Mouse (Mus musculus): Measurements from ENCODE around the gene Ddx19b. TPM values are rescaled to one million over a fixed set of nuclear protein-coding genes. Genes with fewer than 3 reads are reported as not detected.
A peak's percentile ranks its signal among the peaks of the same experiment; 100 is the strongest.
"Not testable (repeated sequence)": the region's sequence is repeated elsewhere in the genome, so short reads cannot be mapped to it uniquely, and the experiment has no call there.

The Ddx19b gene
- polyA plus RNA-seq, 1 experiment from 2014 or later = 3.8 TPM

DNA sequence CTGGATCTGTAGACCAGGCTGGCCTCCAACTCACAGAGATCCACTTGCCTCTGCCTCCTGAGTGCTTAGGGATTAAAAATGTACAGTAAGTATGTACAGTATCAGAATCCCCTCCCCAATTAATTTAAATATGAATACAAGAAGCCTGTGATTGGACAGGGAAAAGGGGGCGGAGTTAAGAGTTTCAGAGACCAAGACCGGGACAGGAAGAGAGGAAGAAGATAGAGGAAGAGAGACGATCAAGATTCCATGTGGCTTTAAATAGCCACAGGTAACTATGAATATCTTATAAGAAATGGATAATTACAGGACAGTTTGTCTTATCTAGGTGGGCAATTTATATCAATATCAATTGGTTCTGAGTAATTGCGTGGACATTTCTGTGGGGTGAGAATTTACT, 2.0 kb downstream of the Ddx19b start:
- Histone ChIP-seq H3K9me3 (replicated peaks; ENCODE audit: control insufficient read depth, low read length) (no peaks in the 10 kb centered on the region), H3K9ac (ENCODE audit: low read depth, low read length) (no peak overlapping the region)

DNA sequence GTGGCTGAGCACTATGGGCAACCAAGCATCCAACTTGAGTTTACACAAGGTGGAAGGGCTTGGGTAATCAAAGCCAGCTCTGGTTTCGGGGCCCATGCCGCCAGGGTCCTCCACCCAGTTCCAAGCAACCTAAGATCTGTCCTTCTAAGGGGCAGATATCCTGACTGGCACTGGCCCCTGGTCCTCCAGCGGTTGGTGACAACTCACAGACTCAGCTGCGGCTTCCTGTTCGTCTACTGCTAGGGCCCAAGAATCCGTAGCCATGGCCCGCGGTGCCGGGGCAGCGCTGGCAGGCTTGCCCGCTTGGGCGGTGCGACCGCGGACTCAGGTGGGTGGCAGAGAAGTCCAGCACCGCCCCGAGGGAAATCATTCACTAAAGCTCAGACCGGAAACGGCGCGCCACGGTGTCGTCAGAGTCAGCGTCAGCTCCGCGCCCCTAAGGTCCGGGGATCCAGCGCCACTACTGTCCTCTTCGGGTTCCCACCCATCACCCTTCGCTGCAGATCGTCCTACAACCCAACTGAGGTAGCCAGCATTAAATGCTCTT, 4.1 kb downstream of the Ddx19b start:
- peak overlapping the region; percentile 66 for H3K27ac ChIP-seq (ENCODE audit: low read depth, low read length)

More for the DNA sequence above, 2.0 kb downstream of the Ddx19b start:
- Histone ChIP-seq H3K27me3 (ENCODE audit: control insufficient read depth, insufficient read depth, low read length) (no peaks in the 10 kb centered on the region), H3K4me2 (no peak overlapping the region), H3K4me1 (ENCODE audit: control insufficient read depth, insufficient read depth, low read length) (peaks cover 10% of the 10 kb centered on the region), H3K36me3 (ENCODE audit: control insufficient read depth, insufficient read depth, low read length) (no peaks in the 10 kb centered on the region), H3K27ac (ENCODE audit: low read depth, low read length) (no peak overlapping the region), H3K4me3 (ENCODE audit: low read depth, low read length) (no peak overlapping the region)
- no peak for ATAC-seq (replicated peaks; ENCODE audit: insufficient number of reproducible peaks, low FRiP score, low TSS enrichment)
- 45% methylated on average over 4 of the region's 4 CpGs for WGBS (ENCODE audit: insufficient replicate concordance)

GRCm38 (mm10) chr8:111026609-111027008, 4.9 kb downstream of the Ddx19b start:
- ATAC-seq (replicated peaks; ENCODE audit: insufficient number of reproducible peaks, low FRiP score, low TSS enrichment) = not testable (repeated sequence)

More for the DNA sequence above, 4.1 kb downstream of the Ddx19b start:
- peak; percentile 83 for ATAC-seq (replicated peaks; ENCODE audit: insufficient number of reproducible peaks, low FRiP score, low TSS enrichment)
- Histone ChIP-seq H3K36me3 (ENCODE audit: control insufficient read depth, insufficient read depth, low read length) (no peaks in the 10 kb centered on the region), H3K9me3 (replicated peaks; ENCODE audit: control insufficient read depth, low read length) (no peaks in the 10 kb centered on the region), H3K27me3 (ENCODE audit: control insufficient read depth, insufficient read depth, low read length) (no peaks in the 10 kb centered on the region), H3K4me1 (ENCODE audit: control insufficient read depth, insufficient read depth, low read length) (0 out of 2 replicates have a peak, but pooled peaks cover 4% of the 10 kb centered on the region), H3K4me2 (peak overlapping the region; percentile 90), H3K4me3 (ENCODE audit: low read depth, low read length) (peak overlapping the region; percentile 84), H3K9ac (ENCODE audit: low read depth, low read length) (peak overlapping the region; percentile 91)
- under 1% methylated on average over 31 of the region's 31 CpGs for WGBS (ENCODE audit: insufficient replicate concordance)

GRCm38 (mm10) chr8:111010230-111010991, 21.1 kb downstream of the Ddx19b start:
- H3K4me3 ChIP-seq (ENCODE audit: low read depth, low read length); H3K27ac ChIP-seq (ENCODE audit: low read depth, low read length); H3K9ac ChIP-seq (ENCODE audit: low read depth, low read length); H3K4me2 ChIP-seq; H3K9me3 ChIP-seq (replicated peaks; ENCODE audit: control insufficient read depth, low read length); ATAC-seq (replicated peaks; ENCODE audit: insufficient number of reproducible peaks, low FRiP score, low TSS enrichment); H3K27me3 ChIP-seq (ENCODE audit: control insufficient read depth, insufficient read depth, low read length); H3K36me3 ChIP-seq (ENCODE audit: control insufficient read depth, insufficient read depth, low read length); H3K4me1 ChIP-seq (ENCODE audit: control insufficient read depth, insufficient read depth, low read length): not testable (repeated sequence)
- 79% methylated on average over 8 of the region's 10 CpGs for WGBS (ENCODE audit: insufficient replicate concordance)

More at GRCm38 (mm10) chr8:111026609-111027008, 4.9 kb downstream of the Ddx19b start:
- not testable (repeated sequence) for H3K4me3 ChIP-seq (ENCODE audit: low read depth, low read length); H3K27me3 ChIP-seq (ENCODE audit: control insufficient read depth, insufficient read depth, low read length); H3K36me3 ChIP-seq (ENCODE audit: control insufficient read depth, insufficient read depth, low read length); H3K9ac ChIP-seq (ENCODE audit: low read depth, low read length); H3K27ac ChIP-seq (ENCODE audit: low read depth, low read length); H3K9me3 ChIP-seq (replicated peaks; ENCODE audit: control insufficient read depth, low read length); H3K4me2 ChIP-seq; H3K4me1 ChIP-seq (ENCODE audit: control insufficient read depth, insufficient read depth, low read length)
- WGBS (ENCODE audit: insufficient replicate concordance) = 92% methylated on average over 1 of the region's 2 CpGs

GRCm38 (mm10) chr8:110997547-110998531, 33.7 kb downstream of the Ddx19b start, which contains the start of gene Ddx19a:
Gene Ddx19a, minus strand, starts transcription at chr8:110997800.
- WGBS (ENCODE audit: insufficient replicate concordance) = 4% methylated on average over 58 of the region's 58 CpGs
- Histone ChIP-seq H3K27ac (ENCODE audit: low read depth, low read length) (peak within 1 kb of the TSS; percentile 54), H3K4me2 (peak within 1 kb of the TSS; percentile 68)

GRCm38 (mm10) chr8:110996641-110997430, 34.7 kb downstream of the Ddx19b start:
- Histone ChIP-seq H3K27me3 (ENCODE audit: control insufficient read depth, insufficient read depth, low read length) (no peaks in the 10 kb centered on the region), H3K4me2 (peak overlapping the region; percentile 68), H3K36me3 (ENCODE audit: control insufficient read depth, insufficient read depth, low read length) (peaks cover 8% of the 10 kb centered on the region; the same call in 1 of the 2 replicates), H3K4me1 (ENCODE audit: control insufficient read depth, insufficient read depth, low read length) (0 out of 2 replicates have a peak, but pooled peaks cover 3% of the 10 kb centered on the region), H3K9me3 (replicated peaks; ENCODE audit: control insufficient read depth, low read length) (no peaks in the 10 kb centered on the region), H3K9ac (ENCODE audit: low read depth, low read length) (peak overlapping the region; percentile 85), H3K4me3 (ENCODE audit: low read depth, low read length) (peak overlapping the region; percentile 94), H3K27ac (ENCODE audit: low read depth, low read length) (peak overlapping the region; percentile 54)
- 35% methylated on average over 16 of the region's 16 CpGs for WGBS (ENCODE audit: insufficient replicate concordance)
- no peak for ATAC-seq (replicated peaks; ENCODE audit: insufficient number of reproducible peaks, low FRiP score, low TSS enrichment)

More at GRCm38 (mm10) chr8:110997547-110998531, 33.7 kb downstream of the Ddx19b start, which contains the start of gene Ddx19a:
- Histone ChIP-seq H3K9ac (ENCODE audit: low read depth, low read length) (peak within 1 kb of the TSS; percentile 85), H3K4me3 (ENCODE audit: low read depth, low read length) (peak within 1 kb of the TSS; percentile 94), H3K9me3 (replicated peaks; ENCODE audit: control insufficient read depth, low read length) (no peaks in the 10 kb centered on the region), H3K36me3 (ENCODE audit: control insufficient read depth, insufficient read depth, low read length) (peaks cover 2% of the 10 kb centered on the region; the same call in 1 of the 2 replicates), H3K4me1 (ENCODE audit: control insufficient read depth, insufficient read depth, low read length) (0 out of 2 replicates have a peak, but pooled peaks cover 3% of the 10 kb centered on the region), H3K27me3 (ENCODE audit: control insufficient read depth, insufficient read depth, low read length) (no peaks in the 10 kb centered on the region)
- ATAC-seq (replicated peaks; ENCODE audit: insufficient number of reproducible peaks, low FRiP score, low TSS enrichment) = peak; percentile 87

GRCm38 (mm10) chr8:110990017-110990416, 41.5 kb downstream of the Ddx19b start:
- Histone ChIP-seq H3K4me3 (ENCODE audit: low read depth, low read length) (no peak overlapping the region), H3K27me3 (ENCODE audit: control insufficient read depth, insufficient read depth, low read length) (no peaks in the 10 kb centered on the region), H3K27ac (ENCODE audit: low read depth, low read length) (no peak overlapping the region), H3K4me1 (ENCODE audit: control insufficient read depth, insufficient read depth, low read length) (no peaks in the 10 kb centered on the region), H3K36me3 (ENCODE audit: control insufficient read depth, insufficient read depth, low read length) (peaks cover 35% of the 10 kb centered on the region), H3K9ac (ENCODE audit: low read depth, low read length) (no peak overlapping the region), H3K4me2 (no peak overlapping the region), H3K9me3 (replicated peaks; ENCODE audit: control insufficient read depth, low read length) (no peaks in the 10 kb centered on the region)
- 85% methylated on average over 9 of the region's 9 CpGs for WGBS (ENCODE audit: insufficient replicate concordance)
- no peak for ATAC-seq (replicated peaks; ENCODE audit: insufficient number of reproducible peaks, low FRiP score, low TSS enrichment)

All from heart, embryonic 11.5 days (tissue).